Mouse (Mus musculus): ENCODE results near the gene Pex6.
A peak's percentile ranks its signal among the peaks of the same experiment; 100 is the strongest.

Gene Pex6

GRCm38 (mm10) chr17:46710959-46711597 lies at the start of gene Pex6:
TSS of gene Pex6 (plus strand) at chr17:46711463.
- peak; percentile 97 for DNase-seq

DNA sequence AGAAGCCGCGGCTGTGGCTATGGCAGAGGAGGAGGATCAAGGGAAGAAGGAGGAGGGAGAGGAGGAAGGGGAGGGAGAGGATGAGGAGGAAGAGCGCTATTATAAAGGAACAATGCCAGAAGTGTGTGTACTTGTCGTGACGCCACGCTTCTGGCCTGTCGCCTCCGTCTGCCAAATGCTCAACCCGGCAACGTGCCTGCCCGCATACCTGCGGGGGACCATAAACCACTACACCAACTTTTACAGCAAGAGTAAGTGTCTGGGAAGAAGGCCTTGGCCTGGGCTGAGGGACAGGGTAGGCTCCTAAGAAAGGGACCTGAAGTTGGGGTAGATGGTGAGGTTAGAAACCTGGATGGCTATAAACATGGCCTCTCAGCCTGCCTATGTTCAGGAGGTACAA lies 49.3 kb upstream of the Pex6 start:
- no peak for DNase-seq

DNA sequence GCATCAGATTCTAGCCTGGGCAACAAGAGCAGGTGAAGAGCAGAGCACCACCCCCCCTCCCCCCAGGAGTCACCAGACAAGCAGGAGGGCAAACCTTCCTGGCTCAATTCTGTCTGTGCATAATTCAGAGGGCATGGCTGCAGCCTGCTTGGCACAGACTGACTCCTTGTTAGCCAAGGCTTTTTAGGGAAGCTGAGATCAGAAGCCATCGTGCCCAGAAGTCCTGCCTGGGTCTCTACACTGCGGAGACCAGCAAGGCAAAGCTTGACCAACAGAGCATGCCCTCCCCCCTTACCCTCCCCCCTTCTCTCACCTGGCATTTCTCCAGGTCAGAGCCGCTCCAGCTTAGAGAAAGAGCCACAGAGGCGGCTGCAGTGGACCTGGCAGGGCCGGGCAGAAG lies 48.5 kb upstream of the Pex6 start:
- DNase-seq: no peak

- no peak for DNase-seq
Observed at GRCm38 (mm10) chr17:46667712-46668111, 43.6 kb upstream of the Pex6 start.

DNA sequence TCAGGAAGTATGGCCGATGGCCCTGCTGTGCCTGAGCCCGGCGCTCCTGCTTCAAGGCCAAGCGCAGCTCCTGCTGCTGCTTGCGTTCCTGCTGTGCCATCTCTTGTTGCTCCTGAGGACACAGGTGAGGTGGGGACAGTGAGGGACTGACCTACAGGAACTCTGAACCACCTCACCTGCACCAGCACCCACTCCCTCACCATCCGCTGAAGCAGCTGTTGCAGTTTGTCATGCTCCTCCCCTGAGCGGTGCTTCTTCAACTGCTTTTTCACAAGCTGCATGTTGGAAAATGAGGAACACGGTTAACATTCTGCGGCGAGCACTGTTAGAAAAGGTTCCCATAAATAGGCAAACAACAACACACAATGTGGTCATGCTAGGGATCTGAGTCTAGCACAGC lies 41.4 kb upstream of the Pex6 start:
- no peak for DNase-seq

- DNase-seq: peak; percentile 96
Observed at GRCm38 (mm10) chr17:46673850-46674529, 37.3 kb upstream of the Pex6 start, which contains the start of gene Rrp36. TSS of gene Rrp36 (minus strand) at chr17:46674352.

DNA sequence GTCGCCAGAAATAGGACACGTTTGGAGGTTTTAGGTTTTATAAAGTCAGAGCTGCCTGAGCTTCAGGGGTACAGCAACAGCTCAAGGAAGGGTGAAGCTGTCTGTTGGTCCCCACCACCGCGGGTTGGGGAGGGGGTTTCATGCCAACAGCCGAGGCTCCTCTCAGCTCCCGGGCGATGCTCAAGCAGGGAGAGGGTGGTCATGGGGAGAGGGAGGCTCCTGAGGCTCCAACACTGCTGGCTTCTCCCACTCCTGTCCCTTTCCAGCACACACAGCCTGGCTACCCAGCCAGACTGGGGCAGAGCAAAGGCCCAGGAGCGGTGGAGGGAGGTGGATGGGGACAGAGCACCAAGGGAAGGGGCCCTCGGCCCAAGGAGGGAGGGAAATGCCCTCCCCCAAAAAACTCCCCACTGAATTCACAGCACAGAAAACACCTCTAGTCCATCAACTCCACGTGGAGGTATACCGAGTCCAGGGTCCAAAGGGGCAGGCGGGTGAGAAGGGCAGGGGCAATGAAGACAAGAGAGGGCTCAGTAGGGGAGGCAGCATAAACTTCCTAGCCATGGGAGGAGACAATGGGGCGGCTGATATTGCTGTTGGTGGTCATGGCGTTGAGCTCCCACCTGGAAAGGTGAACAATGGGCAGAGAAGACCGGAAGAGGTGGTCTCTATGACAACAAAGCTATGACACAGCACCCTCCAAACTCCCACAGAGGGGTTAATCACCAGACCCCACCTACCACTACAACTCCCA lies 36.6 kb upstream of the Pex6 start:
- DNase-seq: no peak

GRCm38 (mm10) chr17:46678416-46678815 lies 32.8 kb upstream of the Pex6 start, which contains the start of gene Mea1:
TSS of gene Mea1 (plus strand) at chr17:46678793.
- DNase-seq: no peak

DNA sequence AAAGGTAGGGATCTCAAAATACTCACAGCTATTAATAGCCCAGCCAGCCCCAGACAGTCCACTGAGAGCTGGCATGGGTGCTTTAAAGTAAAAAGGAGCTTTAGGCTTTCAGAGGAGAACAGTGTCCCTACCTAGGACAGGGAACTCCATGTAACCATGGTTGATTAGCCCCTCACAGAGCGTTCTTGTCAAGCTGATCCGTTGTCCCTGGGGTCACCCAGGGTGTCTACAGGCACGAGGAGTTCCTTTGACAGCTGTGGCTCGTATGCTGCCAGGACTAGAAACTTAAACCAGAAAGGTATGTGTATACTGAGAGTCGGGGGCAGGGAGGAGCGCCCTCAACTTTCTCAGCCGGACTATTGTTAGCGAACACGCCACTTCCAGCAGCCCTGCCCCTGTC lies 32.4 kb upstream of the Pex6 start:
- DNase-seq: no peak

- DNase-seq: peak; percentile 70
Observed at GRCm38 (mm10) chr17:46679843-46680759, 31.2 kb upstream of the Pex6 start.

GRCm38 (mm10) chr17:46680760-46681373 lies 30.4 kb upstream of the Pex6 start, which contains the start of gene Klhdc3:
TSS of gene Klhdc3 (minus strand) at chr17:46680914.
- DNase-seq: peak; percentile 99

DNA sequence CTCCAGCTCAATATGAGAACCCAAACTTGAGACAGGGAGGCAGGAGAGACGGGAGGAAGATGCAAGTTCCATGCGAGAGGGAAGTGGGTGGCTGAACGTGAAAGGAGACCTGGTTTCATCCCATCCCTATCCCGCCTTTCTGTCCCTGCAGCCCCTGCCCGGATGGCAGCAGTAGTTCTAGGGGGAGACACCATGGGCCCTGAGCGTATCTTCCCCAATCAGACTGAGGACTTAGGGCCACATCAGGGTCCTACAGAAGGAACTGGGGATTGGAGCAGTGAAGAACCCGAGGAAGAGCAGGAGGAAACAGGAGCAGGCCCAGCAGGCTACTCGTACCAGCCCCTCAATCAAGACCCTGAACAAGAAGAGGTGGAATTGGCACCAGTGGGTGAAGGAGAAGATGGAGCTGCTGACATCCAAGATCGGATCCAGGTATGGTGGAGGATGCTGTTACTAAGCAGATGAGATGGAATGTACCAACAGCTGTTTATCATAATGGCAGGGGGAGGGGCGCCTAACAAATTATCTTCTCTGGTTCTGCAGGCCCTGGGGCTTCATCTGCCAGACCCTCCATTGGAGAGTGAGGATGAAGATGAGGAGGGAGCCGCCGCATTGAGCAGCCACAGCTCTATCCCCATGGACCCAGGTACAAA lies 29.7 kb upstream of the Pex6 start:
- DNase-seq: no peak

DNA sequence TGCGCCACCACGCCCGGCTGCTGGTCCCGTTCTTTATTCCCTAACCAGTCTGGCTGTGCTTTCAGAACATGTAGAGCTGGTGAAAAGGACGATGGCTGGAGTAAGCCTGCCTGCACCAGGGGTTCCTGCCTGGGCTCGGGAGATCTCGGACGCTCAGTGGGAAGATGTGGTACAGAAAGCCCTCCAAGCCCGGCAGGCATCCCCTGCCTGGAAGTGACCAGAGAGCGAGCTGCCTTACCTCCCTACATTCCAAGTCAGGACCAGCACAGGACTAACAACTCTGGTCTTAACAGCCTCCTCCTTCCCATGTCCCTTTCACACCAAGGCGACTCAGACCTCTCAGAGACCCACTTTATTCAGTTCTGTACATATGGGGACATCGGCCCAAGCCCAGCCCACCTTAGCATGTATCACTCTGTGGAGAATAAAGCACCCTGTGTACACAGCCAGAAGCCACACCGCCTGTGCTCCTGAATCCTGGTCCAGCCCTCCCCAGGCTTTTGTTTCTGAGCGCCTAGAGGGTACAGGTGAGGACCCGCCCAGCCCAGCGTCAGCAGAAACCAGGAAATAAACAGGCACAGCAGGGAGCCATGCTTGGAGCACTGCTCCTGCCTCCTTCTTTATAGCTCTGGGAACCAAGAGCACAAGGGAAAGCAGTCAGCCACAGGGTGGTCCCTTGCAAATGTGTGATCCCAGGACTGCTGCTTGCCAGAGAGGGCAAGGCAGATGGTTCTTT lies 28.4 kb upstream of the Pex6 start:
- DNase-seq: no peak

DNA sequence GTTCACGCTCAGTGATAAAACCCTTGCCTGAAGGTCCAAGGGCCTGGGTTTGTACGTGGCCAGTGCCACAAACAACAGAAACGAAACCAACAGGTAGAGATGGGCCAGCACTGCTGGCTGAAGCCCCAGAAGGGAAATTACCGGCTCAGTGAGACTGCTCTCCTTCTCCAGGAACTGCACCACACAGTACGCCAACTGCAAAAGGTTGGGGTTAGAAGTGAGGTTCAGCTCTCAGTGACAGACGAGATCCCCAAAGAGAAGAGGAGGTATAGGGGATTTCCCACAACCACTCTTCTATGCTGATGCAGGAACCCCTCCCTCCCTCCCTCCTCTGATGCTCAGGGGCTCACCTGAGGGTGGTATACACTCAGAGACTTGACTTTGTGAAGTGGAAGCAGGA lies 25.4 kb upstream of the Pex6 start:
- no peak for DNase-seq

DNA sequence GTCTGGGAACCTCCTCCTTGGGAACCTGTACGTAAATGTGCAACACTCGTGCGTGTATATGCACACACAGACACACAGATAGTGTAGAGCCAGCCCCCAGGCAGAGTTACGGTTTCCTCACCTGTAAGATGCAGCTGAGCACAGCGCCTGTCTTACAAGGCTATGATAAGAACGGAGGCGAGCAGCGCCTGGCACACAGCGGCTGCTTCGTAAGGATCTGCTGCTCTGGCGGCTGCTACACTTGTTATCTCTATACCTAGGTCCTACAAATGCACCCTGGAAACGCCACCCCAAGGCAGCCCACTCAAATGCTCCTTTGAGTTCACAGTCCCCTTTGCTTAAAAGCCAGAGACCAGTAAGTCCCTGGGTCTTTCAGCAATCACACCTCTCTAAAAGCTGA lies 20.6 kb upstream of the Pex6 start:
- no peak for DNase-seq

DNA sequence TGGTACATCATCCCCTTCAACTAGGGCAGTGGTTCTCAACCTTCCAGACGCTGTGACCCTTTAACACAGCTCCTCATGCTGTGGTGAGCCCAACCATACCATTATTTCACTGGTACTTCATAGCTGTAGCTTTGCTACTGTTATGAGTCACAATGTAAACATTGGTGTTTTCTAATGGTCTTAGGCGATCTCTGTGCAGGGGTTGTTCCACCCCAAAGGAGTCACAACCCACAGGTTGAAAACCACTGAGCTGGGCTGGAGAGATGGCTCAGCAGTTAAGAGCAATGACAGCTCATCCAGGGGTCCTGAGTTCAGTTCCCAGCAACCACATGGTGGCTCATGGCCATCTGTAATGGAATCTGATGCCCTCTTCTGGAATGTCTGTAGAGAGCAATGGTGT lies 19.9 kb upstream of the Pex6 start:
- DNase-seq: no peak

DNA sequence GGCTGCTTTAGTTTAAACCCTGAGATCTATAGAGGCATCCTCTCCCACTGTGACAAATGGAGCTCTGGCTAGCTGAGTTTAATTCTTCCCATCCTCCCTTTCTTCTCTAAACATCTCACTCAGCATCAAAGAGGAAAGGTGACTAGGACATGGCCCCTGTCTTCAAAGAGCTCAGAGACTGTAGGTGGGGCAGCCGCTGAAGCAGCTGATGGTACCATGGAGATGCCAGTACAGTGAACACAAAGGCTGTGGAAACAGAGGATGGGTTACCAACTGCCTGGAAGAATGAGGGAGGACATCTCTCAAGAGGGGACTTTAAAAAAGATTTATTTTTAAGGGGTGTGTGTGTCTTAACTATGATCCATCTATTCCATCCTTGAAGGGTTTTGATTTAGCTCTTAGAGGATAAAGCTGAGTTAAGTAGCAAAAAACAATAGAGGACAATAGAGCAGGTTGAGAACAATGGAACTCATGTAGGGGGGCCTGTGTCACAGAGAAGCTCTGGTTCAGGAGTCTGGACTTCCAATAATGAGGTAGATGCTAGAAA lies 16.7 kb upstream of the Pex6 start:
- no peak for DNase-seq

DNA sequence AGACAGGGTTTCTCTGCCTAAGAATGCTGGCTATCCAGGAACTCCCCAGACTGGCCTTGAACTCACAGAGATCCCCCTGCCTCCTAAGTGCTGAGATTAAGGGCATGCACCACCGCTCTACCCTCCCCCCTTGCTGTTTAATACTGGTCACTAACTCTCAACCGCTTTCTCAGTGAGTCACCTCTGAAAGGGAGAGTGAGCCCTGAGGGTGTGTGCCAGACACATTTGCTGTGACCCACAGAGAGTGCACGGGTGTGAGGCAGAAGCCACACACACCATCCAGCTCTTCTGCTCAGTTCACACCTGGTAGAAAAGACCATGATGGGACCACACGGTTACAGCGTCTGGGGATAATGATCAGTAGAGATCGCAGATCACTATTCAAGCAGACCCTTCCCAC lies 12.7 kb upstream of the Pex6 start:
- DNase-seq: no peak

GRCm38 (mm10) chr17:46699245-46699644 lies 12.0 kb upstream of the Pex6 start:
- DNase-seq: no peak

- DNase-seq: no peak
Observed at GRCm38 (mm10) chr17:46699912-46700311, 11.4 kb upstream of the Pex6 start.

- DNase-seq: no peak
Observed at GRCm38 (mm10) chr17:46701489-46701888, 9.8 kb upstream of the Pex6 start.
